Mouse (Mus musculus): Measurements from ENCODE around the gene Gm11020.

Gene Gm11020

GRCm38 (mm10) chr8:104342426-104342825 lies 21.1 kb downstream of the Gm11020 start:
- no peak for DNase-seq (ENCODE audit: low spot score)

GRCm38 (mm10) chr8:104343957-104344356 lies 22.6 kb downstream of the Gm11020 start:
- DNase-seq (ENCODE audit: low spot score), result peak; percentile 73

DNA sequence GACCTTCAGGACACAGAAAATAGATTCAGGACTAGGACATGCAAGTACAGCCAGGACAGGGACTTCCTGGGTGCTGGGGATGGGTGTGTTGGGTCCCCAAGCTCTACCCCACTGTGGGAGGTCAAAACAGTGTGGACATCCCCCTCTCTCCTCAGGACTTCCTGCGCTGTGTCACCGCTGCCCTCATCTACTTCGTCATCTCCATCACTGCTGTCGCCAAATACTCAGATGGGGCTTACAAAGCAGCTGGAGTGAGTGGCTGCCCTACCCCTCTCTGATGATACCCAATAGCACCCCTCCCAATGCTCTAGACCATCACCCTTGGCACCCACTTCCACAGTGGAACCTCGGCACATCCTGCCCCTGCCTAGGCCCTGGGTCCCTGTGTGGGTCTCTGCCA lies 23.3 kb downstream of the Gm11020 start:
- no peak for DNase-seq (ENCODE audit: low spot score)

DNA sequence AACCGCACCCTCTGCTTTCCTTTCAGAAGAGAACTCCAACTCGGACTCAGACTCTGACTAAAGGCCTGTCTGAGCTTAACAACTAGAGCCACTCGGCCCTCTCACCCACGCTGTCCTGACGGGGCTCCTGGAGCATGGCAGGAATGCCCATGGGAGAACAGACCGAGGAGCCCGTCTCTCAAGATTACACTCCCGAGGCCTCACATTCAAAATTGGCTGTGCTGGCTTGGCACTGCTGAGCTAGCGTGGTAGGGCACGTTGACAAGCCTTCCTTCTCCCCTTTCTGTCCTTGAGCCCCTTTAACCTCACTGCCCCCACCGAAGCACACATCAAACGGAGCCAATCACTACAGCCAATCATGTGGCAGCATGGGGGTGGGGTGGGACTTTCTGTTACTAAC lies 25.3 kb downstream of the Gm11020 start:
- no peak for DNase-seq (ENCODE audit: low spot score)

DNA sequence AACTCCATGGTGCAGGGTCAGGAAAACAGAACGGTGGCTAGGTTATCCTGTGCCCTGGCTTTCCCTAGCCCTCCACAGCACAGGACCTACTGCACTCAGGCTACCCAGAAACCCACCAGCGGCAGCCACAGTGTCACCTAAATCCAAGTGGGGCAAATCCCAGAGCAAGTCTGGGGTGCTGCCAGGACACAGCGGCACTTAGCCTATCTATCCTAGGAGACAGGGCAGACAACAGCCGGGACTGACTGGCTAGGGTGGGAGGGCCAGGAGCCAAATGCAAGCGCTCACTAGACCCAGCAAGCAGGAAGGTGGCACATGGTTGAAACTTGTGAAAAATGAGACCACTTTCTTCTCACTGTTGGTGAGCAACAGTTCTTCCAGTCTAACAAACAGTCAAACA lies 27.6 kb downstream of the Gm11020 start:
- DNase-seq (ENCODE audit: low spot score), result no peak

GRCm38 (mm10) chr8:104350047-104350446 lies 28.7 kb downstream of the Gm11020 start:
- no peak for DNase-seq (ENCODE audit: low spot score)

DNA sequence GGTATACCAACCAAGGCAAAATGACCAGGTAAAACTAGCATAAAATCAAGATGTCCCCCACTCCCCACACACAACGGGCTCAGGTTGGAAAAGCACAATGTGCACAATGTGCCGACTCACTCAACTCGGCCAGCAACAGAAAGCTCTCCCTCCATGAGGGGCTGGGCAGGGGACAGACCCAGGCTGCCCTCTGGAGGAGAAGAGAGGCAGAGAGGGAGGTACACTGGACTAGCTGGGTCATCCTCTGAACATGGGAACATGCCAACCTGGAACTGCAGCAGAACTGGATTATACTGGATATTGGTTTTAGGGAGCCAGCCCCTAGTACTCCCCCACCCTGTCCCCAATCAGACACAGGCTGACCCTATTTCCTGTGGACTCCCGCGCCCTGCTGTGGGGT lies 31.8 kb downstream of the Gm11020 start:
- no peak for DNase-seq (ENCODE audit: low spot score)

GRCm38 (mm10) chr8:104354504-104354903 lies 33.1 kb downstream of the Gm11020 start:
- no peak for DNase-seq (ENCODE audit: low spot score)

- no peak for DNase-seq (ENCODE audit: low spot score)
Measured at GRCm38 (mm10) chr8:104358637-104359036, 37.3 kb downstream of the Gm11020 start.

DNA sequence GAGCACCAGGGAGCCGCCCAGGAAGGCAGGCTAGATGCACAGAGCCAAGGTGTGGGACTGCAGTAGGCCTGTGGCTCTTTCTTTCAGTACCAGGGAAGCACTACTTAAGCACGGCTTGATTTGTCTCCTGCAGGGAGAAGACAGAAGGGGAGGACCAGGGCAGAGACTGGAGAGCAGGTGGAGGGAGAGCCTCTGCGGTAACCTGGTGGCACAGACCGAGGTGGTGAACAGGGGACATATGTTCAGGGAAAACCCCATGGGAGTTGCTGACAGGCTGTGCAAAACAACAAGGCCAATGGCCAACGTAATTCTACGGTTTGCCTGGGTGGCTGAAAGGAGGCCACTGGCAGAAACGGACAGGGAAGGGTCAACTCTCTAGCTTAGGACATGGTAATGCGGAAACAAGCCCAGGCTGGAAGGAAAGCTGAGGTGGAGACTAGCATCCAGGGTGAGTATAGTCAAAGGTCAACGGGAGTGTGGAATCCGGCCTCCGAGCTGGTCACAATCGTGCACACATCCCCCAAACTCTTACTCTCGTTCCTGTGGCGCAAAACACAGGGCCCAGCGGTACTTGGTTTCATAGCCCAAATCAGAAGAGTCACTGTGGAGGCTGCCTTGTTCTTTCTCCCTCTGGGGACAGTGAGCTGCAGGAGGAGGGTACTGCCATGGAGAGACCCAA lies 38.5 kb downstream of the Gm11020 start:
- DNase-seq (ENCODE audit: low spot score), result no peak

- DNase-seq (ENCODE audit: low spot score), result no peak
Measured at GRCm38 (mm10) chr8:104365695-104366094, 44.3 kb downstream of the Gm11020 start.

- no peak for DNase-seq (ENCODE audit: low spot score)
Measured at GRCm38 (mm10) chr8:104367398-104367797, 46.0 kb downstream of the Gm11020 start.

DNA sequence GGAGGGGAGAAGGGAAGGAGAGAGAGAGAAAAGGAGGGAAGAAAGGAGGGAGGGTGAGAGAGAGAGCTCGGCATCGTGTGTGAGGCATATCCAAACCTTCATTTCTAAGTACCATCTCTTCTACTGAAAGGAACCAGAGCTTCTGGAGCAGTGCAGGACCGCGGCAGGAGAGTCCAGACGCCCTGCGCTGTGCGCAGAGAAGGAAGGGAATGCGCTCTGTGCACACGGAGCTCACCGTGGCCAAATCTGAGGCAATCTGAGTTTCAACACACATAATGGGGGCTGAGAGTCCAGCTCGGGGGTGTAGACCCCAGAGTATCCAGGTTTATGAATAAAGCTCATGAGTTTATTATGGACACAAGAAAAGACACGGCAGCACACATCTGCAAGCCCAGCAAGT lies 48.2 kb downstream of the Gm11020 start:
- no peak for DNase-seq (ENCODE audit: low spot score)

DNA sequence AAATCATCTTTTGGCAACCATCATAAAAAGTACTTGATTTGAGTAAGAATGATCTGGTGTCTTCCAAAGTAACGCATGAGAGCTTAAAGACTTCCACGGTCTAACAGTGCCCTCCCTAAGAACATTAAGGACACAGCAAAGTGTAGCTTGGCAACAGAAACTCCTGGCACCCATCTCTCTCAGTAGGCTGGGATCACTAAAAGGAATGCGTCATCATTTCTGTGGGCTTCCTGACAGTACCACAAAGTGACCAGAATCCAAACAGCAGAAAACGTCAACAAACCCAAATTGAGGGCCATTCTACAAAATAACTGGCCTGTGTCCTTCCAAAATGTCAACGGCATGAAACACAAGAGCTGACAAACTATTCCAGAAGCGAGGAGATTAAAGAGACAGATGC lies 48.7 kb downstream of the Gm11020 start:
- no peak for DNase-seq (ENCODE audit: low spot score)

DNA sequence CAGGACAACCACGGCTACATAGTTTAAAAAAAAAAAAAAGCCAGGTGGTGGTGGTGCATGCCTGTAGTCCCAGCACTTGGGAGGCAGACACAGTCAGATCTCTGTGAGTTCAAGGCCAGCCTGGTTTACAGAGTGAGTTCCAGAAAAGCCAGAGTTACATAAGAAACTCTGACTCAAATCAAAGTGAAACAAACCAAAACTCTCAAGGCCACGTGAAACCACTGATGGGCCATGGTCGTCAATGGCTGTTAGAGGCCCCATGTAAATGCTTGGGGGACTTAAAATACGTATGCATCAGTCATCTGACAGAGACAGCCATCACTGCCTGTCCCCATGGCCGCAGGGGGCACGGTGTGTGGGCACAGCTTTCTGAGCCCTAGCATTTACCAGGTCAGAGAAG lies 49.8 kb downstream of the Gm11020 start:
- no peak for DNase-seq (ENCODE audit: low spot score)

Measured in c-Kit-positive CD71-positive TER-119-positive erythroid progenitor cells, embryonic 14.5 days (primary cell).